In the genomic region with DNA sequence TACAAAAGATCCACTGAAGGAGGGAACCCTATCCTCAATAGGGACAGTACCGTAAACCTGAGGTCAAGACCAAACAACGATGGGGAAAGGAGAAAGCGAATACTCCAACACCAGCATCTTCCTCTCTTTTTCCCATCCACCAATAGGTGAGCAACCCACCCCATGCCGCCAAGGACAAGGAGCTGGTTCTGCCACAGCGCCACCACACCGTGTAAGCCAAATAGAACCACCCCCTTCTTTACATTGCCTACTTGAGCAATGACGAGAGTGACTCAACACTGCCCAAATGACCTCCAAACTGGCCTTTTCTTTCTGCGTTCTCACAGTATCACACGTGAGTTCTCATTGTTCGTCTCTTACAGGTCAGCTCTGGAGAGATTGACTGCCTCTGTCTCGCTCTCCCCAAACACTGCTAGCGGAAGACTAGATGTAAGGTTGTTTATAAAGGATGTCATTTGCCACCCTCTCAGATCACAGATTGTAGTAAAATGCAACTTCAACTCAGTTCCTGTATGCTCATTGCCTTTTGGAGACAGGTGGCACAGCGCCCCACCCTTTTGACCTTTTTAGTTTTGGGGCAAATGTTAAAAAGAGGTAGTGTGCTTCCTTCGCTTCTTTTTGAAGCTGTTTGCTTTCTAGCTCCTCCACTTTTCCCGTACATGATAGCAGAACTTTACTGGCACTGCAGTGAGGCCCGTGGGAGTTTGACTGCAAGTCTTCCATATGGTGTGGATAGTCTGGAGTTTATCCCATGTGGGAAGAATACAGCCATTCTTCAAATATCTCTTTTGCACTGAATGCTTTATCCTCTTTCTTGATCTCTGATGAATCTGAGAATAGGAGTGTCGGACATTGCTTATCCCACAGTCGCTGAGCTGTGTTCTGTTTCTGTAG, we compare ENCODE assay signal across 10 mouse cellular contexts. TPM values are rescaled to one million over a fixed set of nuclear protein-coding genes. Genes with fewer than 3 reads are reported as not detected.
DNase-seq lines count a peak whose midpoint lies in the region.
"Had no signal": no experiment of that assay in that cellular context is flagged by ENCODE, and none has a peak within 500 bp of the region (broad histone marks: within the 10 kb centered on the region; RNA-seq: fewer than 3 reads in every experiment).

No protein-coding gene starts in this region.

- intact Hi-C loops in left cerebral cortex, postnatal 4 days (cut with DNase I), result loop anchor here (10.0 kb wide), 1 partner anchor 219 kb away; a partner anchor contains a TSS
- intact Hi-C loops in left cerebral cortex, postnatal 36 days (cut with DNase I), result no loop called here

- peak; percentile 44 for DNase-seq in left cerebral cortex, adult 11 months (ENCODE audit: low spot score)
- DNase-seq in left cerebral cortex, postnatal 4 days, result no peak
- peak; percentile 72 to 81 for DNase-seq in frontal cortex, adult 2 months (ENCODE audit: extremely low spot score in 1 of 2, low spot score in 1 of 2)
- peak; percentile 44 to 68 for DNase-seq in left cerebral cortex, postnatal 36 days (ENCODE audit: low spot score in 2 of 2)
- DNase-seq in thymus, postnatal 10 days (ENCODE audit: low spot score in 2 of 2), result peak; percentile 9 to 19
- DNase-seq in urinary bladder, postnatal 36 days (ENCODE audit: low spot score in 2 of 2), result no peak
- DNase-seq in gastrocnemius, postnatal 10 days, result no peak
- DNase-seq in kidney, postnatal 36 days, result no peak
- DNase-seq: gastrocnemius, postnatal 14 days; heart, postnatal 14 days had no signal

RNA-seq across cellular contexts. Expression of a gene that starts 45.9 kb away (rescaled TPM):
- total RNA-seq in left cerebral cortex, postnatal 4 days (2021), result 10 to 100 TPM; 17.2 to 19.0 TPM
- 13.4 and 14.5 TPM in 2 replicates for polyA plus RNA-seq in frontal cortex, adult 2 months (2012; rRNA removed)
- total RNA-seq in left cerebral cortex, postnatal 36 days (2021), result 10 to 100 TPM; 11.7 to 15.1 TPM
- 10 to 100 TPM in 1 of 2 experiments, 1 to 10 TPM in 1; 9.9 to 10.4 TPM for total RNA-seq in gastrocnemius, postnatal 10 days (2021)

Comparison
In these comparisons a context has a peak if more than half of its experiments do, and no peak if none do; other contexts are left out.
1. DNase-seq: peak in left cerebral cortex, adult 11 months (single experiment), frontal cortex, adult 2 months (2 of 2), left cerebral cortex, postnatal 36 days (2 of 2) and thymus, postnatal 10 days (2 of 2); none in left cerebral cortex, postnatal 4 days (single experiment), urinary bladder, postnatal 36 days (0 of 2), gastrocnemius, postnatal 10 days (single experiment) and kidney, postnatal 36 days (0 of 2).